Mouse (Mus musculus) heart, embryonic 16.5 days (tissue): ENCODE data around the gene Crygb. TPM values are rescaled to one million over a fixed set of nuclear protein-coding genes. Genes with fewer than 3 reads are reported as not detected.

Experiments
- ATAC-seq: fragments of 200-750 bp; cut with Nextera tagmentation; replicated peaks from 2 replicates; pipeline ENCODE4 v1.8.0; 2017; ENCODE audit warnings: moderate number of reproducible peaks; ENCODE audit not compliant: insufficient read depth, low FRiP score; ENCODE audit errors: extremely low read depth
- H3K27ac ChIP-seq: fragments of 300-500 bp; sonication (generic); 2 replicates; pipeline ENCODE4 v1.5.1; 2014; ENCODE audit warnings: mild to moderate bottlenecking, low read length, control low read depth, moderate library complexity
- H3K27me3 ChIP-seq: fragments of 300-500 bp; sonication (generic); 2 replicates; pipeline ENCODE4 v1.6.1; 2014; ENCODE audit warnings: low read length, mixed read lengths; ENCODE audit not compliant: control insufficient read depth, insufficient read depth
- H3K36me3 ChIP-seq: fragments of 300-500 bp; sonication (generic); 2 replicates; pipeline ENCODE4 v1.6.1; 2014; ENCODE audit not compliant: control insufficient read depth, insufficient read depth
- H3K4me1 ChIP-seq: fragments of 300-500 bp; sonication (generic); 2 replicates; pipeline ENCODE4 v1.6.1; 2014; ENCODE audit warnings: low read length, mixed read lengths; ENCODE audit not compliant: control insufficient read depth, insufficient read depth
- H3K4me2 ChIP-seq: fragments of 300-500 bp; sonication (generic); 2 replicates; pipeline ENCODE4 v1.6.1; 2014; ENCODE audit warnings: low read depth, mild to moderate bottlenecking, control low read depth, low read length
- H3K4me3 ChIP-seq: fragments of 300-500 bp; sonication (generic); 2 replicates; pipeline ENCODE4 v1.5.1; 2014; ENCODE audit warnings: mild to moderate bottlenecking, control low read depth, low read length
- H3K9ac ChIP-seq: fragments of 300-500 bp; sonication (generic); 2 replicates; pipeline ENCODE4 v1.6.1; 2014; ENCODE audit warnings: low read length, control low read depth
- H3K9me3 ChIP-seq: fragments of 300-500 bp; sonication (generic); replicated peaks from 2 replicates; pipeline ENCODE4 v1.6.1; 2016; ENCODE audit warnings: low read length; ENCODE audit not compliant: control insufficient read depth
- WGBS: fragments of 180-500 bp; shearing (Covaris S2); extraction: QIAGEN DNeasy Blood & Tissue Kit; methylation state at CpG from one replicate; pipeline ENCODE4 v1.1.7; 2014; 5-methylcytosine and 5-hydroxymethylcytosine counted together
- polyA plus RNA-seq: library from polyadenylated mRNA; unstranded; fragments of >200 nt; fragmentation: Nextera tagmentation; extraction: Ambion mirVana; gene quantifications from 2 replicates; pipeline ENCODE4 v1.2.1, GENCODE M21; 2015

Crygb gene
- polyA plus RNA-seq, 1 experiment from 2014 or later = 0.32 TPM

GRCm38 (mm10) chr1:65048781-65049180 lies 33.3 kb downstream of the Crygb start:
- Histone ChIP-seq H3K9ac (no peak overlapping the region), H3K4me2 (no peak overlapping the region), H3K36me3 (no peaks in the 10 kb centered on the region), H3K9me3 (no peaks in the 10 kb centered on the region), H3K27ac (no peak overlapping the region), H3K27me3 (no peaks in the 10 kb centered on the region), H3K4me3 (no peak overlapping the region), H3K4me1 (no peaks in the 10 kb centered on the region)
- 57% methylated on average over 12 of the region's 12 CpGs for whole genome bisulfite sequencing
- ATAC-seq = no peak

GRCm38 (mm10) chr1:65046401-65047109 lies 35.5 kb downstream of the Crygb start:
- Histone ChIP-seq H3K9ac (no peak overlapping the region), H3K27me3 (no peaks in the 10 kb centered on the region), H3K4me1 (no peaks in the 10 kb centered on the region), H3K9me3 (no peaks in the 10 kb centered on the region), H3K4me2 (no peak overlapping the region), H3K27ac (no peak overlapping the region), H3K36me3 (no peaks in the 10 kb centered on the region), H3K4me3 (no peak overlapping the region)
- 41% methylated on average over 8 of the region's 8 CpGs for WGBS
- no peak for ATAC-seq

GRCm38 (mm10) chr1:65043433-65043832 lies 38.7 kb downstream of the Crygb start:
- Histone ChIP-seq H3K27me3 (no peaks in the 10 kb centered on the region), H3K4me2 (no peak overlapping the region), H3K4me1 (no peaks in the 10 kb centered on the region), H3K36me3 (no peaks in the 10 kb centered on the region), H3K9ac (no peak overlapping the region), H3K4me3 (no peak overlapping the region), H3K9me3 (no peaks in the 10 kb centered on the region), H3K27ac (no peak overlapping the region)
- WGBS = 75% methylated on average over 2 of the region's 2 CpGs
- ATAC-seq = no peak

- no peaks in the 10 kb centered on the region for H3K36me3 ChIP-seq
- H3K27me3 ChIP-seq = no peaks in the 10 kb centered on the region
- H3K27ac ChIP-seq = no peak overlapping the region
- no peaks in the 10 kb centered on the region for H3K9me3 ChIP-seq
- 87% methylated on average over 3 of the region's 3 CpGs for WGBS
- H3K4me3 ChIP-seq = no peak overlapping the region
- no peak overlapping the region for H3K9ac ChIP-seq
- ATAC-seq = no peak
- no peaks in the 10 kb centered on the region for H3K4me1 ChIP-seq
- H3K4me2 ChIP-seq = no peak overlapping the region
Observed at GRCm38 (mm10) chr1:65041837-65042236, 40.3 kb downstream of the Crygb start.

DNA sequence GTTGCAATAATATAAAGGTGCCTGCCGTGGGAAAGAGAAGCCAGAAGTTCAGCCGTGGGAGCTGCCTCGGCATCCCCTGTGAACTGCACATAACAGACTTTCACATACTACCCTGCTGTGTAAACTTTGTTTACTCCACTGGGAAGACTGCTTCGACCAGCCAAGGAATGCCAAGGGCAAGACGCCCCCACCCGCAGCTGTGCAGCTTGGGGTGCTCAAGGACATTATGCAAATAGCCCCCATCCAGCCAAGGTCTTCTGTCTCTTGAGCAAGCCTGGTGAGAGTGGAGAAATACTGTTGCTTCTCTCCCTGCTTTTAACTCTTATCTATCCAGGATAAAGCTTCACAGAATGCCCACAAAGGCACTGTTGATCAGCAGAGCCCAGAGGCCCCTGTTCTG lies 41.3 kb downstream of the Crygb start:
- Histone ChIP-seq H3K27ac (no peak overlapping the region), H3K27me3 (no peaks in the 10 kb centered on the region), H3K9me3 (no peaks in the 10 kb centered on the region), H3K4me3 (no peak overlapping the region), H3K9ac (no peak overlapping the region), H3K4me1 (no peaks in the 10 kb centered on the region), H3K4me2 (no peak overlapping the region), H3K36me3 (no peaks in the 10 kb centered on the region)
- 67% methylated on average over 6 of the region's 6 CpGs for WGBS
- ATAC-seq = no peak

GRCm38 (mm10) chr1:65039679-65040078 lies 42.4 kb downstream of the Crygb start:
- Histone ChIP-seq H3K4me1 (no peaks in the 10 kb centered on the region), H3K36me3 (no peaks in the 10 kb centered on the region), H3K27ac (no peak overlapping the region), H3K9me3 (no peaks in the 10 kb centered on the region), H3K4me3 (no peak overlapping the region), H3K27me3 (no peaks in the 10 kb centered on the region), H3K4me2 (no peak overlapping the region), H3K9ac (no peak overlapping the region)
- WGBS = 73% methylated on average over 3 of the region's 3 CpGs
- ATAC-seq = no peak

DNA sequence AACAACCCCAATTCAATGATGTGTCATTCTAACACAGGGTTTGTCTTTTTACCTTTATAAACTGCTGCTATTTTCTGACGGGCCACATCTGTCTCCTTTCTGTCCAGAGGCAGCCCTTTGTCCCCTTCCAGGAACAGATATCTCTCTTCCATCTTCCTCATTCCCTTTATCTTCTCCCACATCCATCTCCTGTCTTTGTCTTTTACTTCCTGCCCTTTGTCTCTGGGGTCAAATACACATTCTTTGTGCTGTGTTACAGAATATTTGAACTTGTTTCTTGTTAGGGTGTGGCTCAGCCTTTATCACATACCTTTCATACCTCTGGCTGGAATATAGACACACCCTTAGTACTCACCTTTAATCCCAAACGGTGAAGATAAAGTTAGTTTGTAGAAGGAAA lies 44.5 kb downstream of the Crygb start:
- 44% methylated on average over 2 of the region's 2 CpGs for WGBS
- no peak for ATAC-seq
- no peaks in the 10 kb centered on the region for H3K9me3 ChIP-seq
- H3K4me3 ChIP-seq = no peak overlapping the region
- no peaks in the 10 kb centered on the region for H3K27me3 ChIP-seq
- no peaks in the 10 kb centered on the region for H3K4me1 ChIP-seq
- H3K4me2 ChIP-seq = no peak overlapping the region
- no peaks in the 10 kb centered on the region for H3K36me3 ChIP-seq
- no peak overlapping the region for H3K9ac ChIP-seq
- no peak overlapping the region for H3K27ac ChIP-seq

DNA sequence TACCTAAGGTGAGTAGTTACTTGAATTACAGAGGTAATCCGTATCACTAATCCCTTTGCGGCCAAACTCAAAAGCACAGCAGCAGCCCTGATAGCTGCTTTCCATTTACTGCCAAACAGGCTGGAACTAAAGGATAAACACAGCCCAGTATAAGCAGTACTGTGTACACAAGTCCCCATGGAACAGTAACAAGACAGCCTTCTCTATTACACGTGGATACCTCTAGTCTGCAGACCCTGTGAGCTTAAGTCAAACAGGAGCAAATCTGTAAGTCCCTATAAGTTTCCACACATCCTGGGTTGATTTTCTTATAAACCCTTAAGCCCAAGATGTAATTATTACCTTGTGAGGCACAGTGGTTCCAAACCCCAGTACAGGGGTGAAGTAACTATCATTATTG lies 46.6 kb downstream of the Crygb start:
- ATAC-seq = no peak
- no peak overlapping the region for H3K4me2 ChIP-seq
- no peaks in the 10 kb centered on the region for H3K4me1 ChIP-seq
- H3K9ac ChIP-seq = no peak overlapping the region
- H3K27me3 ChIP-seq = no peaks in the 10 kb centered on the region
- no peaks in the 10 kb centered on the region for H3K36me3 ChIP-seq
- no peak overlapping the region for H3K27ac ChIP-seq
- H3K9me3 ChIP-seq = no peaks in the 10 kb centered on the region
- 35% methylated on average over 3 of the region's 3 CpGs for WGBS
- H3K4me3 ChIP-seq = no peak overlapping the region

- no peak within 1 kb of the TSS for H3K9ac ChIP-seq
- no peaks in the 10 kb centered on the region for H3K9me3 ChIP-seq
- H3K4me1 ChIP-seq = no peaks in the 10 kb centered on the region
- H3K4me3 ChIP-seq = no peak within 1 kb of the TSS
- ATAC-seq = no peak
- H3K4me2 ChIP-seq = no peak within 1 kb of the TSS
- no peak within 1 kb of the TSS for H3K27ac ChIP-seq
- H3K27me3 ChIP-seq = no peaks in the 10 kb centered on the region
- no peaks in the 10 kb centered on the region for H3K36me3 ChIP-seq
Observed at GRCm38 (mm10) chr1:65032641-65033040, 49.4 kb downstream of the Crygb start, which contains the start of gene Akr1cl. Akr1cl (minus strand) TSS chr1:65032759.
